Mouse (Mus musculus): ENCODE measurements around the gene Stk32b. TPM values are rescaled to one million over a fixed set of nuclear protein-coding genes. Genes with fewer than 3 reads are reported as not detected.

The Stk32b gene
- total RNA-seq, 1 experiment from 2014 or later: not detected

DNA sequence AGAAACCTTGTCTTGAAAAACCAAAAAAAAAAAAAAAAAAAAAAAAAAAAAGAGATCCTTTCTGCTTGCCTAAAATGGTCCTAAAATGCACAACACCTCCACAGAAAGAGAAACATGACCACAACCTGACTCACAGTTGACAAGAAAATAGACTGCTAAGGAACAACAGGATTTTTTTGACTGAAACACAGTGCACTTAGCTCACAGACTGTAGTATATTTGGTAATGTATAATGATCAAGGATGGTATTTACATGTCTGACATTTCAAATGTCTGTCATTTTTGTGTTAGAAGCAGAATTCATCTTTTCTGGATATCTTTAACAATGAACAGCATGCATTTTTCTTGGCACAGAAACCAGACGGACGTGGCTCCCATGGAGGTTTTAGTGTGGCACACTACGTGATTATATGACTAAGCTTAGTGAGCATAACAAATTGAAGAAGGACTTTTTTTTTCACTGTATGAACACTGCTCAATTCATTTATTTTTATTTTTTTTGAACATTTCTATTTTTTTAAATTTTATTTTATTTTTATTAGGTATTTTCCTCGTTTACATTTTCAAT lies 181.2 kb downstream of the Stk32b start:
- no peak for ATAC-seq (replicated peaks; ENCODE audit: low read depth, poor library complexity, severe bottlenecking)

DNA sequence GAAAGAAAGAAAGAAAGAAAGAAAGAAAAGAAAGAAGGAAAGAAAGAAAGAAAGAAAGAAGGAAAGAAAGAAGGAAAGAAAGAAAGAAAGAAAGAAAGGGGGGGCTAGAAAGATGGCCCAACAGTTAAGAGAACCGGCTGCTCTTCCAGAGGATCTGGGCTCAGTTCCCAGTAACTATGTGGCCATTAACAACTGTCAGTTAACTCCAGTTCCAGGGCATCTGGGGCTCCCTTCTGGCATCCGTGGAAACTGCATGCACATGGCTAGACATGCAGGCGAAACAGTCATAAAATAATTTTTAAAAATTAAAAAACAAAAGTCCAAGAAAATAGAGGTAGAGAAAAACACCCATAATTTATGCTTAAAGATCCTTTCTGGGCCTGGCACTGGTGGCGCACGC lies 181.7 kb downstream of the Stk32b start:
- ATAC-seq (replicated peaks; ENCODE audit: low read depth, poor library complexity, severe bottlenecking): no peak

DNA sequence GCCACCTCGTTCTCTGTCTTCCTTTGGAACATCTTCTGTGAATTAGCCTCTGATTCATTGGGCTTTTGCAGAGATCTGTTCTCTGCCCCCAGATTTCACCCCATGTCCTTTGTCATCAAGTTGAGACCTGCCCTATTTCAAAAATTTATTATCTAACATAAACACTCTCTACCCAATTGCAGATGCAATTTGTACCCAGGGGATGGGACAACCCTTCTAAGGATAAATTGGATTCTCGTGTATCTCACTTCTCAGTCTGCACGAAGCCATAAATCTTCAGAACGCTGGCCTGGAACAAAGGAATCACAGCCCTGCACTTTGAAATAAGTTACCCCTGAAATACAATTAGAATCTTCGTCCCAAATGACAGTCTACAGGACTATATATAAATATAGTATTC lies 191.6 kb downstream of the Stk32b start:
- no peak for ATAC-seq (replicated peaks; ENCODE audit: low read depth, poor library complexity, severe bottlenecking)

DNA sequence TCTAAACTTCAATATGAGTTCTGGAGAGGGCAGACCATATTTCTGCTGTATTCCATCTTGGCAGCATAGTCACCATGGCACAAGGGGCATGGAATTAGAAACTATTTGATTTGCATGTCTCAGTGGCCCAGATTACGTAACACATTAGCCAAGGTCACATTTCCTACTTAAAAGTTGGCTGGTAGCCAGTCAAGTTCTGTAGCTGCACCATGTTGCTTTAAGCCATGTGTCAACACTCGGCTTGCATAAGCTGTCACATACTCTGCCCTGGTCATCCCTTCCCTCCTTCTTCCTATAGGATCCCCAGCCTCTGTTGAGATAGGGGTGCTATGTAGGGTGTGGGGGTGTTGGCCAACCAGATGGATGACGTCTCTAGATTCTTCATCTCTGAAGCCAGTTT lies 196.5 kb downstream of the Stk32b start:
- ATAC-seq (replicated peaks; ENCODE audit: low read depth, poor library complexity, severe bottlenecking): no peak

DNA sequence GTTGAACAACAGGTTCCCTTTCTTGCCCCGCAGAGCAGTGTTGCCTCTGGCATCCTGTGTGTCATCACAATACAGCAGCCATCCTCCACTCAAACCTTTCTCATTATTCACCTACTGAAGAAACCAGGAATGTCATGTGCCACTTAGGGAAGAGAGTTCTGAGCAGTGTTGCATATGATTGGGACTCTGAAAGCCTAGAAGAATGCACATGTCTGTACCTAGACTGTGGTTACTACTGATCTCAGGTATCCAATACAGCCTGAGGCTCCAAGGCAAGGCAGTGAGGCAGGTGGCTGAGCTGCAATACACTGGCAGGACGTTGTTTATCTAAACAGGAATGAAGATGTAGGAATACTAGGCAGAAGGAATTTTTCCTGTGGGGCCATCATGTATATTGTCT lies 204.5 kb downstream of the Stk32b start:
- ATAC-seq (replicated peaks; ENCODE audit: low read depth, poor library complexity, severe bottlenecking): no peak

DNA sequence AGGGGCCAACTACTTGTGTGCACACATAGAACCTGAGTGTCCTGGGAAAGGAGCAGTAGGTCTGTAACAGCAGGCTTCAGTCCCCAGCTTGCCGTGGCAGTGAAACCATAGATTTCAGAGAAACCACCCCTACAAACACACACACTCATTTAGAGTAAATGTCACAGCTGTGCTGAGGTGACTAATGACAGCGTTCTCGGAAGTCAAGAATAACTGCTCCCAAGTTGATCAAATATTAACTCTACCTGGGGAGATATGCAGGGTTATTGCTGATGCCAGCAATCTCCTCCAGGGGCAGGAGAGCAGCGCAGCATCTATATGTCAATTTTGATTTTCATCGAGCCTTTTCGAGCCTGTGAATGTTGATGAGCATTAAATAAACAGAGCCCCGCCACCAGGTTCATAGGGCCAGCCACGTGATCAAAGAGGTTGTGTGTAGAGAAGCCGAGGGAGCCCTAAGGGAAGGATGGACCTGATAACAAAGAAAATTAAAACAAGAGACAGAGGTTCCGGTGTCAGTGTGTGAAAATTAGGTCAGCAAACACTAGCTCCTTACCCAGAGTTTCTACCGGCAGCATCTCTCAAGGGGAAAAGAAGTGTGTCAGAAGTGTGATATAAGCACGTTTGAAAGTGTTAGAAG lies 210.0 kb downstream of the Stk32b start:
- no peak for ATAC-seq (replicated peaks; ENCODE audit: low read depth, poor library complexity, severe bottlenecking)

DNA sequence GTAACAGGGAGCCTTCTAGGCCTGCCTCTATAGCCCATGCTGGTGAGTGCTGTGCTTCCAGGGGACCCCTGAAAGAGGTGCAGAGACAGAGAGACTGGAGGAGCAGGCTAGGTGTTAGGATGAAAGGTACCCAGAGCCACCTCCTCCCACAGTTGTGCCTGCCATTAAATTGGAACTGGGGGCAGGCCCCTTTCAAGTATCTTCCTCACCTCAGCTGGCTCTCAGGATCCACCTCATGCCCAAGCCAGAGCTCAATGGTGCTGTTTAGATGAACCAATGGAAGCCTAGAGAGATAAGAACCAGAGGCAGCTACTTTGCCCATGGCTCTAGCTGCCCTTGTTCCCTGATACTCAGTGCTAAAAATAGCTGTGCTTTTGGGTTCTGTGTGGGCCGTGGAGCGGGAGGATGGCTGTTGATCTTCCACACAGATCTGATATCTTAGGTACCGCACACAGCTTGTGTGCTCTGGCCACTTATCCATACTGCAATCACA lies 221.9 kb downstream of the Stk32b start:
- ATAC-seq (replicated peaks; ENCODE audit: low read depth, poor library complexity, severe bottlenecking): no peak

DNA sequence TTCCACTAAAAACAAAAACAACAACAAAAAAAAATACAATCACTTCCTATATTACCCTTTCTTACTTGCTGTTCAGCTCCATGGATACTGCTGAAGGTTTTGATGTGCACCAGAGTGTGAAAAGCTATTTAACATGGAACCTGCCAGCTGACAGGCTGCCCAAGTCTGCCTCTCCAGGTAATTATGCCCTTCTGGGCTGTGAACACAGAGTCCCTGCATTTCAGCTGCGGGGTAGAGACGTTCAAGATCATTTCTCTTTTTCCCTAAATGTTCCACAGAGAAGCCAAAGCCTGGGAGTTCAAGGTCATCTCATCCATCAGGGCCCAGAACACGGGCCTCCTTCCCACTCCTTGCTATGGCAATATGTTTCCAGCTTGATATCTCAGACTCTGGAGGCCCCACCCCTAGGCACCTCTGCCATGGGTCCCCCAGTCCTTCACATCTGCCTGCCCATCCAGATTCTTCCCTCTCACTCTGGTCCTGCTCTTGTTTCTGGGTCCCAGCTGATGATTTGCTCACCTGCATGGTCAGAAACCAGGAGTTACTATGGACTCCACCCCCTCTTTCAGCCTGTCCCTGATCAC lies 244.9 kb downstream of the Stk32b start:
- ATAC-seq (replicated peaks; ENCODE audit: low read depth, poor library complexity, severe bottlenecking): no peak

DNA sequence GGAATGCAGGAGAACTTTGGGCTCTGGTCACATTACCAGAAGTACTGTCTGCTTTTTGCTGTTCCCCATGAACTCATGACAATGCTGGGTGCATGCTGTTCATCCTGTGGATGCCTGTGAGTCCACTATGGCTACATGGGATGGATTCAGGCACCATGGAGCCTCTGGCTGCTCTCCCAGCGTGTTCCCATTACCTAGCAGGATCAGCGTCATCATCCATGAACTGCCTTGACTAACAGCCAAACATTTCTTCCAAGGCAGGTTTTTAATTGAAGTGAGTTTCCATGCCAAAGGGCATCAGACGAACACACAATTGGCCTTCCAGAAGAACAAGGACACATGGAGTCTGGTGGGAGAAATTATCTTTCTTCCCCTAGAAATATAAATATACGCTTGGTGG lies 245.4 kb downstream of the Stk32b start:
- ATAC-seq (replicated peaks; ENCODE audit: low read depth, poor library complexity, severe bottlenecking): no peak

DNA sequence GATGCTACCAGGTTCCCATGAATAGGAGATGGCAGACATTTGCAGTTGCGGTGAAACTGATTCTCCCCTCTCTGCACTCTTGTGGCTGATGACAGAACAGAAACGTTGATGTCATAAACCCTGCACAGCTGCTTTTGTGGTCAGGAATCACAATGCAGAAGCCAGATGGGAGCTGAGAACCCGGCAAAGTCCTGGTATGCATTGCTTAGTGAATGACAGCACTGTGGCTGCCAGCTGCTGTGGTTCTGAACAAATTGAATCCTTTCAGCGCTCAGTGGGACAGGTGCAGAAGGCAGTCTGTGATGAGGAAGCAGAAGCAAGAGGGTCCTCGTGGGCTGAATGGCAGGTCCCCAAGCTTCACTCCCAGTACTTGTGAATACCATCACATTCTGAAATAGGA lies 247.9 kb downstream of the Stk32b start:
- no peak for ATAC-seq (replicated peaks; ENCODE audit: low read depth, poor library complexity, severe bottlenecking)

DNA sequence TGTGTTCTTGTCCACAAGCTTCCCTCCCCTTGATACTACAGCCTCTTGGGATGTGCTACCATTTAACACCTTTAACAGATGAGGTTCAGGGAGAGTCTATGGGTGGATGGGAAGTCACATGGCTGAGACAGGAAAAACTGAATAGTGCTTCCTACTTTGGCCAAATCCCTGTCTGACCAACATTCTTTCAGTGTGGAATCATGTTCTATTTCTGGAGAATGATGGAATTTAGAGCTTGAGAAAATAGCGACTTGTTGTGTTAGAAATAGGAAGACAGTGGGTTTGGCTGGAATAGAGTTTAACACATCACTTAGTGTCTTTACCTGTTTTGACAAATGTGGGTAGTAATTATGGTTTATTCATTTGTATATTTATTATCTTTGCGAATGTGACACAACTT lies 249.3 kb downstream of the Stk32b start:
- ATAC-seq (replicated peaks; ENCODE audit: low read depth, poor library complexity, severe bottlenecking): no peak

DNA sequence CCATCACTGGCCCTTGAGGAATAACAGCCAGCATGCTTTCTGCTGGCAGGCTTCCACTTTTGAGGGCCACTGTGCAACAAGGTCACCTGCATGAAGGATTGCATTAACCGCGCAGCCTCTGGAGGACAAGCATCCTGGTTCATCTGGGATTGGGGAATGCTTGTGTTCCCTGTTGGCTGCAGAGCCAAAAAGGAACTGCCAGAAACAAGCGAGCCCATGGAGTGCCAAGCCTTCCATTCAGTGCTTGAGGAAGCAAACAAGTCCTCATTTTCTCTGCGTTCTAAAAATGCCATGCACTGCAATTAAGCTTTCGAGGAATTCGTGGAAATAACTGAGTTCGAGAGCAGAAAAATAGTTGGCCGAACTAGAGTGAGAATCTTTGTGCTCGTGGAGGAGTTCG lies 251.5 kb downstream of the Stk32b start:
- no peak for ATAC-seq (replicated peaks; ENCODE audit: low read depth, poor library complexity, severe bottlenecking)

DNA sequence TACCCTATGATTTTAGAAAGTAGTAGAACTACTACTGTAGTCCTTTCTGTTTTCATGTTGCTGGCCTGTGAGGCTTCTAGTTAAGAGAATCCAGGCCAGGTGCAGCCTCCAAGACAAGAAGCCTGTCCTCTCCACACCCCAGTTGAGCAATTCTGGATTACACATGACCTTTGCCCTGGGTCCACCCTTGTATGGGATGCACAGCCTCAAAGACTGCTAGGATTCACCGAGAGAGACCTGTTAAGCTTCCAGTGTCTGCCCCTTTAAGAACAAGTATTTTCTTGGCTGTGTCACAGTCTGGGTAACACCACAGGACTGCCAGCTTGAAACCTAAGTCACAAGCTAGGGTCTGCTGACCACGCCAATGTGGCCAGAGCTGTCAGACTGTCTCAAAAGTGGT lies 258.7 kb downstream of the Stk32b start:
- no peak for ATAC-seq (replicated peaks; ENCODE audit: low read depth, poor library complexity, severe bottlenecking)

DNA sequence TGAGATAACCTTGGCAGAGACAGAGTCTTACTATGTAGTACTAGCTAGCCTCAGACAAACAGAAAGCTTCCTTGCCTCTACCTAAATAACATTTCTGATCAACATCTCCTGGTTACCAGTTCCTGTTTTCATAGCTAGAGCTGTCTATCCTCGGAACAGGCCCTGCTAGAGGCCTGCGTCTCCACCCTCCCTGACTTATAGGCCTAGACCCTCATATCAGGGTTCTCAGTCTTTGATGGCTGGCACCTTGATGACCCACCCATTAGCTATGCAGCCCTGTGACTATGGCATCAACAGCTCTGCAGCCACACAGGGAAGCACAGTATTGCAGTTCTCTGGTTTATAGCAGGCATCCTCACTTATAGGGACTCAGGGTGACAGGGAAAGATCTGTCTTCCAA lies 259.1 kb downstream of the Stk32b start:
- ATAC-seq (replicated peaks; ENCODE audit: low read depth, poor library complexity, severe bottlenecking): no peak

DNA sequence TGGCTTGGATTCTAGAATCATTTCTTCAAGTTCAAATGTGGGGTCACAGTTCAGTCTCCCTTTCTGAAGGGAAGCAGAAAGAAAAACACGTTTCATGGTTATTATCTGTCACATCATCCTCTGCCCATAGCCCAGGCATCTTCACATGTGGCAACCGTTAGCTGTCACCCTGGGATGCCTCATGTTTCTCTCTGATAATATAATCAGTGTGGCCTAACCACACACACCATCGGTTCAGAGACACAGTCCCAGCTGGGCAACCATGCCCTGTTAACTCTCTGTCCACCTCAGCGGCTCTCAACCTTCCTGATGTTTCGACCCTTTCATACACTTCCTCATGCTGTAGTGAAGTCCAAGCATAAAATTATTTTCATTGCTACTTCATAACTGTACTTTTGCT lies 259.8 kb downstream of the Stk32b start:
- ATAC-seq (replicated peaks; ENCODE audit: low read depth, poor library complexity, severe bottlenecking): no peak

DNA sequence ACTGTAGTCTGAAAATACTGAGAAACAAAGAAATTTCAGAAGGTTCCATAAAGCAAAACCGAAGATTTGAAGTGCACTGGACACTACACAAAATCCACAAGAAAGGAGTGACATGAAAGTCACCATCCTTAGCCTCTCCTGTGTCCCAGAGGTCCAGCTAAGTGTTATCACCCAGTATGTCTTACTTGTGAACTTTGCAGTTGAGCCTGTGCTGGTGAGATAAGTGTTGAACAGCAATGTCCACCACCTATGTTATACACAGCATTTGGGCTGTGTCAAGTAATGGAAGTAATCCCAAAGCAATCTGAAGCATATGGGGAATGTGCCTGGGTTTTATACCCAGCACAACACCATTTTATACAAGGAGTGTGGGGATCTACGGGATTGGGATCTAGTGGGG lies 260.4 kb downstream of the Stk32b start:
- ATAC-seq (replicated peaks; ENCODE audit: low read depth, poor library complexity, severe bottlenecking): no peak

DNA sequence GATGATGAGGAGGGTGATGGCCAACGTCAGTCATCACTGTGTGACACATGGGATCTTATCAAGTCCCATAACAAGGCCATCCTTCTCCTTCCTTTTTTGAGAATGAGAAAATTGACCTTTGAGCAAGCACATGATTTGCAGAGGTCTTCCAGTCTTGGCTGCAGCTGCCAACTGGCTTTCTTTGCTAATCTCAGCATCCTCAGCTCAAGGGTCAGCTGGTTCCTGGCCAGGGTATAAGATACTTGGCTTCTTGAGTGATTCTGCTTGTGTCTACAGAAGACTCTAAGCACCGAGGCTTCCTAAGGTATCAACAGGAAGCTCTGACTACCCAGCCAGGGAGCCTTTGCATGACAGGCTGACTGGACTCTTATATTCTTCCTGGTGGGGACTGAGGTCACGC lies 269.4 kb downstream of the Stk32b start:
- ATAC-seq (replicated peaks; ENCODE audit: low read depth, poor library complexity, severe bottlenecking): no peak

DNA sequence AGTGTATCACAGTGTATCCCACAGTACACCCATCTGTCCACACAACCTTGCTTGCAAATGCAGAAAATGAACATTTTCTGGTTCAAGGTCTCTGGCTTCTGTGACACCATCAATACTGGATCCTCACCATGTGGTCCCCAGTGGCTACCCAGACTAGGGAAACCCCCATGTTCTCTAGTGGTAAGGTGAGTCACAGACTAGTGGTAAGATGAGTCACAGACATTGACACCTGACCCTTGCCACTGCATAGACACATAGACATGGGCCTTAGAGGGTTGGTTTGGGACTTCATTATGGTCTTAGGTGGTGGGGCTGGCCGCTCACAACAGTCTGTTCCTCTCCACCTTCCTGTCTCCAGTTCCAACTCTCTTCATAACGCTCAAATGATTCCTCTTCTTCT lies 274.2 kb downstream of the Stk32b start:
- ATAC-seq (replicated peaks; ENCODE audit: low read depth, poor library complexity, severe bottlenecking): no peak

DNA sequence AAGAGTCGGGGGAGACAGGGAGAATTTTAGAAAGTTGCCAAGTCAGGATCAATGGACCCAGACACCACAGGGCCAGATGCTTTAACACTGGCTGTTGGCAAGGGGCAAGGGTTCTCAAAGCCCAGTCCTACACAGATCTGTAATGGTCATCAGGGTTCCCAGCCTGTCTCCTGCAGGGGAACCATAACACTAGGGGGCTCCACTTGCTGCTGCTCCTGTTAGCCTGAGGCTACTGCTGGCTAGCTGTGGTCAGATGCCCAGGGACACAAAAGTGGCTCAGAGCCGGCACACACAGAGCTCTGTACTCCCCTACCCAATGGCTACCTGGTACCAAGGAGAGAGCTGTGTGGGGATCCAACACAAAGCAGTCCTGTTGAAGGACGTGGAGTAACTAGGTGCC lies 281.6 kb downstream of the Stk32b start:
- no peak for ATAC-seq (replicated peaks; ENCODE audit: low read depth, poor library complexity, severe bottlenecking)

DNA sequence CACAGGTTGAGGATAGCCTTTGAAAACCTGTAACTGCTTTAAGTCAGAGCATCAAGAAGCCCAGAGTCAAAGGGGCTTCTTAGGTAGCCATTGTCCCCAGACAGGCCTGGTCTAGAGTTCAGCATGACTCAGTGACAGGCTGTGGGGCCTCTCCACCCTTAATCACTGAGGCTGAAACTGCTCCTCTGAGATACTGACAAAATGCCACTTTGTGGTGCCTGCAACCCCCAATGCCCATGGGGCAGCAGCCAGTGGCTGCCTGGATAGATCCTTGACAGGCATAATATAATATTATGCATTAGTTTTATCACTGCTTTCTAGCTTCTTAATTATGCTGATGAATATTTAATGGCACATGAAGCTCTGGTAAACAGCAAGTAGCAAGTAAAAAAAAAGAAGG lies 289.8 kb downstream of the Stk32b start:
- no peak for ATAC-seq (replicated peaks; ENCODE audit: low read depth, poor library complexity, severe bottlenecking)

DNA sequence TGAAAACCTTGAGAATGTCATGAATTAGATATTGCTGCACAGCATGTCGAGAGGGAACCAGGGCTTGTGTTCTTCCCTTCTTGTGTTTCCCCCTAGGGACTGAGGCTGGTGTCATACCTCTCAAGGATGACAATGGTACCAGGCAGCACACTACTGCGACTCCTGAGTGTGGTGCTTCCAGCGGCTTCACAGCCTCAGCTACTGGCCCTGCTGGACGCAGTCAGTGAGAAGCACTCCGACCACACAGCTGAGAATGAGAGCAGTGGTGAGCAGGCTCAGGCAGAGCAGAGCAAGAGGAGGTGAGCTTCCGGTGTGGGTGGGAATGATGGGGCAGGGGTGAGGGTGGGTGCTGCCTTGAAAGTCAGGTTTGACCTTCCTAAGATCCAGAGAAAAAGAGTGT lies 297.9 kb downstream of the Stk32b start:
- ATAC-seq (replicated peaks; ENCODE audit: low read depth, poor library complexity, severe bottlenecking): no peak

All from common myeloid progenitor, adult 5-6 weeks (primary cell).